Mouse (Mus musculus): ENCODE measurements around the gene Cdyl2.

DNA sequence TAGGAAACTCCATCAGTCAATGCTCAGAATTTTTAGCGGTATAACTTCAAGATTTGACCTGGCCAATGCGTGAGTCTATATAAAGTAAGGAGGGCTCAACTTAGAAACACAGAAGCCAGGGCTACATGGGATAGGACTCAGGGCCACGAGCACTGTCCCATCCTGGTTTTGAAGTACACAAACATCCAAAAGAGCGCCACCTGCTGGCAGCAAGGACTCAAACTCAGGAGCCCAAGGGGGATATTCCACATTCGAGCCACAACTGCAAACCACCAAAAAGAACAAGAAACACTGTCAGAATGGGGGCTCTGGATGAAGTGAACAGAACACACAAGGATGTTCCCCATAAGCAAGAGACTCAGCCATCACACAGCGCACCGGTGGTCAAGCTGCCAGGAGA lies 63.8 kb downstream of the Cdyl2 start:
- no peak for TF ChIP-seq CTCF (IDR thresholded peaks at IDR 0.05; ENCODE audit: borderline replicate concordance, insufficient read depth, low read length)
- TF ChIP-seq POLR2A (IDR thresholded peaks at IDR 0.05; ENCODE audit: low read depth, low read length), result no peak

Measured in embryonic fibroblast, embryonic 13.5 days (primary cell).